Mouse (Mus musculus) liver, adult (tissue): ENCODE measurements at regions not wholly inside any gene's neighbourhood (a gene's known extent, or its start where the extent isn't known, plus 50 kb on each side); places are given as distances from the start of the nearest gene placed in this dataset.

ENCODE experiments used
- GATA4 ChIP-seq: IDR thresholded peaks from 2 replicates; pipeline ENCODE4 v1.6.1; 2014; ENCODE audit warnings: mild to moderate bottlenecking, low read length; ENCODE audit not compliant: insufficient replicate concordance

GRCm38 (mm10) chr3:60138319-60138718 lies 56.6 kb downstream of the Sucnr1 start:
- TF ChIP-seq GATA4 = no peak

- no peak for TF ChIP-seq GATA4
Measured at GRCm38 (mm10) chr3:60159865-60160264, 78.2 kb downstream of the Sucnr1 start.

GRCm38 (mm10) chr3:60167633-60168032 lies 86.0 kb downstream of the Sucnr1 start:
- peak; percentile 64 for TF ChIP-seq GATA4

- TF ChIP-seq GATA4 = peak; percentile 83
Measured at GRCm38 (mm10) chr3:60168135-60168926, 86.7 kb downstream of the Sucnr1 start.

- TF ChIP-seq GATA4 = peak; percentile 35; the same call in 1 of the 2 replicates
Measured at GRCm38 (mm10) chr3:60169606-60170005, 87.9 kb downstream of the Sucnr1 start.

GRCm38 (mm10) chr3:60184481-60184880 lies 102.8 kb downstream of the Sucnr1 start:
- no peak for TF ChIP-seq GATA4

- no peak for TF ChIP-seq GATA4
Measured at GRCm38 (mm10) chr3:60196031-60196430, 114.4 kb downstream of the Sucnr1 start.

GRCm38 (mm10) chr3:60207936-60208335 lies 126.3 kb downstream of the Sucnr1 start:
- no peak for TF ChIP-seq GATA4

- no peak for TF ChIP-seq GATA4
Measured at GRCm38 (mm10) chr3:60218938-60219337, 137.3 kb downstream of the Sucnr1 start.

GRCm38 (mm10) chr3:60240664-60241063 lies 159.0 kb downstream of the Sucnr1 start:
- TF ChIP-seq GATA4 = no peak

- TF ChIP-seq GATA4 = no peak
Measured at GRCm38 (mm10) chr3:60266666-60267415, 185.2 kb downstream of the Sucnr1 start.

- no peak for TF ChIP-seq GATA4
Measured at GRCm38 (mm10) chr3:60267416-60268174, 185.9 kb downstream of the Sucnr1 start.

GRCm38 (mm10) chr3:60270463-60270862 lies 188.8 kb downstream of the Sucnr1 start:
- TF ChIP-seq GATA4 = no peak

- no peak for TF ChIP-seq GATA4
Measured at GRCm38 (mm10) chr3:60273744-60274143, 192.1 kb downstream of the Sucnr1 start.

GRCm38 (mm10) chr3:60275249-60275838 lies 193.7 kb downstream of the Sucnr1 start:
- no peak for TF ChIP-seq GATA4
